Mouse (Mus musculus) megakaryocyte-erythroid progenitor cell, adult 5-6 weeks (primary cell): Measurements from ENCODE around the gene Avil. TPM values are rescaled to one million over a fixed set of nuclear protein-coding genes. Genes with fewer than 3 reads are reported as not detected.
A peak's percentile ranks its signal among the peaks of the same experiment; 100 is the strongest.

Source experiments
- ATAC-seq: replicated peaks from 2 replicates; pipeline ENCODE4 v1.8.0; 2016; ENCODE audit warnings: mild to moderate bottlenecking, inconsistent platforms; ENCODE audit not compliant: severe bottlenecking, poor library complexity, low FRiP score, low TSS enrichment
- total RNA-seq, 2 experiments: library from RNA; stranded (forward) in 1 of 2; stranded (reverse) in 1 of 2; fragments of 200-1000, 215-1000 nt in 1 of 2; fragments of >200 nt in 1 of 2; fragmentation: Nextera tagmentation in 1 of 2; gene quantifications; 2 replicates each; pipeline ENCODE4 v1.2.3; 2014 to 2017

Avil gene
- total RNA-seq, 2 experiments from 2014 or later = 0.38 TPM; not detected in 1

GRCm38 (mm10) chr10:126980221-126980932, 20.1 kb upstream of the Avil start:
- ATAC-seq = peak; percentile 38

- no peak for ATAC-seq
Measured at GRCm38 (mm10) chr10:126980933-126981530, 19.5 kb upstream of the Avil start.

GRCm38 (mm10) chr10:126981746-126982145, 18.8 kb upstream of the Avil start:
- peak; percentile 11 for ATAC-seq

GRCm38 (mm10) chr10:126983193-126983725, 17.2 kb upstream of the Avil start:
- no peak for ATAC-seq

GRCm38 (mm10) chr10:126984189-126985004, 16.1 kb upstream of the Avil start:
- ATAC-seq = no peak

GRCm38 (mm10) chr10:126985127-126985526, 15.4 kb upstream of the Avil start:
- no peak for ATAC-seq

- ATAC-seq = no peak
Measured at GRCm38 (mm10) chr10:126985579-126985978, 14.9 kb upstream of the Avil start.

GRCm38 (mm10) chr10:126986541-126986961, 14.0 kb upstream of the Avil start:
- peak; percentile 23; the same call in 1 of the 2 replicates for ATAC-seq

- no peak for ATAC-seq
Measured at GRCm38 (mm10) chr10:126987183-126988118, 13.1 kb upstream of the Avil start.

GRCm38 (mm10) chr10:126988513-126989165, 11.9 kb upstream of the Avil start:
- ATAC-seq = no peak

- peak; percentile 71 for ATAC-seq
Measured at GRCm38 (mm10) chr10:126990313-126991056, 10.0 kb upstream of the Avil start.

- peak; percentile 48 for ATAC-seq
Measured at GRCm38 (mm10) chr10:126991676-126992075, 8.8 kb upstream of the Avil start.

- ATAC-seq = no peak
Measured at GRCm38 (mm10) chr10:126993621-126994020, 6.9 kb upstream of the Avil start.

GRCm38 (mm10) chr10:126997340-126998113, 3.0 kb upstream of the Avil start:
- ATAC-seq = no peak

GRCm38 (mm10) chr10:127001297-127001696, 788 bp downstream of the Avil start:
- no peak for ATAC-seq

GRCm38 (mm10) chr10:127002056-127002455, 1.5 kb downstream of the Avil start:
- ATAC-seq = no peak

GRCm38 (mm10) chr10:127002765-127003164, 2.3 kb downstream of the Avil start:
- no peak for ATAC-seq
